Mouse (Mus musculus): ENCODE measurements at regions not wholly inside any gene's neighbourhood (a gene's known extent, or its start where the extent isn't known, plus 50 kb on each side); places are given as distances from the start of the nearest gene placed in this dataset.

DNA sequence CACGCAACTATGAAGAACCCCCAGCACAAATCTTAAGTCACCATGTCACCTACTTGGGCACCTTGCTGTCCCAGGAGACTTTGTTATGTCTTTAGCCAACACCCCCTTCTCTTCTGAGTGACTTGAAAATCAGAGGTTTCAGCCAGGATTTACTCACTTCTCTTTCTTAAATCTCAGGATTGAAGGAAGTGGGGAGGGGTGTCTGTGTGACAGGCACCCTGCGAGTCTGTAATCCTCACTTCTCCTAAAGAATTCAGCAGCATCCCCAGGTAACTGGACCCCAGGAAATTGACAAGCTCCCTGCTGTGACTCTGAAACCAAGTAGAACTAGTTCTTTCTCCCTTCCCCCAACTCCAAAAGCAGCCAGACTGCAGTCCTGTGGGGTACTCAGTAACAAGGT lies 421.4 kb downstream of the Atp23 start:
- Histone ChIP-seq H3K4me1 (no peaks in the 10 kb centered on the region), H3K9me3 (peaks cover 22% of the 10 kb centered on the region), H3K27me3 (replicated peaks) (no peaks in the 10 kb centered on the region), H3K36me3 (replicated peaks; ENCODE audit: low read length) (no peaks in the 10 kb centered on the region), H3K4me3 (replicated peaks) (no peak overlapping the region)
- TF ChIP-seq FLI1 (IDR thresholded peaks at IDR 0.05; ENCODE audit: low read length) = no peak
- no peak for TF ChIP-seq GATA1 (IDR thresholded peaks at IDR 0.05; ENCODE audit: borderline replicate concordance, low read length)

DNA sequence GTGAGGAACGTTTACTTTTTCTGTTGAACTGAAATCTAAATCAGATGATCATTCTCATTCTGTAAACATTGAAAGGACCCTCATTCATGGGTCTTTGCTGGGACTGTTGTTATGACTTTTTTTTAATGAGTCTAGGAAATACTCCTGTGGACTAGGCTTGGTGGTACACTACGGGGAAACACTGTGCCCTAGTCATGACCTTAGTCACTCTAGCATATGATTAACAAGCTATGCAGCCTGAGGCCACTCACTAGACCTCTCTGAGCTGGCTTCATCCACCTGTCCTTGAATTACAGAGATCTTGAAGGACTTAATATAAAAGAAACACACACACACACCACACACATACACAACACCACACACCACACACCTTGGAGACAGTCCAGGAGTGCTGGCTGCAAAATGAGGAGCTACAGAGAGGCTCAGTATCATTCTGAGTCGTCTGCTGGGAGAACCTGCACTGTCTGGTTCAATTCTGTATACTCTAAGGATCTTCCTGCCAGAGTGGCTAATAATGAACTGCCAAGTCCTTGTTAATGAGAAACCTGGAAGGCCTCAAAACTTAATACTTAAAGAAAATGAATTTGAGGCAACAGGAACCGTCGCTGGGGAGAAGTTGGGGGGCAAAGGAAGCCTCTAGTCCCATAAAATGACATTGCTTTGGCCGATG lies 428.0 kb downstream of the Atp23 start:
- H3K36me3 ChIP-seq (replicated peaks; ENCODE audit: low read length) = no peaks in the 10 kb centered on the region
- no peak overlapping the region for H3K4me3 ChIP-seq (replicated peaks)
- H3K9me3 ChIP-seq = peaks cover 44% of the 10 kb centered on the region
- no peak for TF ChIP-seq FLI1 (IDR thresholded peaks at IDR 0.05; ENCODE audit: low read length)
- no peak for TF ChIP-seq GATA1 (IDR thresholded peaks at IDR 0.05; ENCODE audit: borderline replicate concordance, low read length)
- no peaks in the 10 kb centered on the region for H3K27me3 ChIP-seq (replicated peaks)
- no peaks in the 10 kb centered on the region; the same call in 1 of the 2 replicates for H3K4me1 ChIP-seq

DNA sequence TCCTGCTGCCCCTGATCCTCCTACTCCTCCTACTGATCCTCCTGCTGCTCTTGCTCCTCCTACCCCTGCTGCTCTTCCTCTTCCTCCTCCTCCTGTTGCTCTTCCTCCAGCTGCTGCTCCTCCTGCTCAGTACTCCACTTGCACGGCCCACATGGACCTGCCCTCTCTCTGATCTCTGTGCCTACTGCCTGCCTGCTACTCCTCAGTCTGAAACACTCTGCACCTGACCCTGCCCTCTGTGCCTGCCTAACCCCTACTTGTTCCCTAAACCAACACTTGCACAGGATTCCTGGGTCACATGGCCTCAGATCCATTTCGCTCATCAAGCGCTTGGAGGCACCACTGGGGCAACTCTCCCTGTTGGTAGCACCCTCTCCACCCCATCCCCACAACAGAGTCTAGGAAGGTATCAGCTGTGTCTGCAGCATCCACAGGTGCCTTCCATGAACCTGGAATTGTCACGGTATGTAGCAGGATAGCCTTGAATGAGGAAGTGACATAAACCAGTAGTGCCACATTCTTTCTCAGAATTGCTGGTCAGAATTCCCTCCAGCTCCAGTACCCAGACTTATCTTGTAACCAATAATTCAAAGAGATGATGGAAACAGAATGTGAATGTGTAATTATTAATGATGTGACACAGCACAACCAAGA lies 430.2 kb downstream of the Atp23 start:
- Histone ChIP-seq H3K27me3 (replicated peaks) (no peaks in the 10 kb centered on the region), H3K4me1 (no peaks in the 10 kb centered on the region; the same call in 1 of the 2 replicates), H3K9me3 (peaks cover 54% of the 10 kb centered on the region), H3K4me3 (replicated peaks) (peak overlapping the region; percentile 74), H3K36me3 (replicated peaks; ENCODE audit: low read length) (no peaks in the 10 kb centered on the region)
- TF ChIP-seq GATA1 (IDR thresholded peaks at IDR 0.05; ENCODE audit: borderline replicate concordance, low read length) = no peak
- no peak for TF ChIP-seq FLI1 (IDR thresholded peaks at IDR 0.05; ENCODE audit: low read length)

DNA sequence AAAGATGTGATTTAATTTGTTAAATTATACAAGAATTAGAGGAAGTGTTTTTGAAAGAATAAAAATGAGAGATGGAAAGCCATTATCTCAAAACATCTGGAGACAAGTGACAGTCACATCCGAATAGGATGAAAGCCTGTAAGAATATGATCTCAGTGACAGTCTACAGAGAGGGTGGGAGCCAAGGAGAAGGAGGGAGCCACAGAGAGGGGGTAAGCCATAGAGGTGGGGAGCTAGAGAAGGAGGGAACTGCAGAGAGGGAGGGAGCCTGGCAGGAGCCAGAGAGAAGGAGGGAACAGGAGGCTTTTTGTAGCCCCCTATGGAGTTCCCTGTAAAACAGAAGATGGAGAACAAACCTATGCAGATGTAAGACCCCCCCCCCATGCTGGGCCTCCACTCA lies 438.4 kb downstream of the Atp23 start:
- H3K36me3 ChIP-seq (replicated peaks; ENCODE audit: low read length) = no peaks in the 10 kb centered on the region
- no peak overlapping the region for H3K4me3 ChIP-seq (replicated peaks)
- peaks cover 39% of the 10 kb centered on the region for H3K9me3 ChIP-seq
- no peaks in the 10 kb centered on the region for H3K27me3 ChIP-seq (replicated peaks)
- no peaks in the 10 kb centered on the region for H3K4me1 ChIP-seq
- TF ChIP-seq FLI1 (IDR thresholded peaks at IDR 0.05; ENCODE audit: low read length) = no peak
- no peak for TF ChIP-seq GATA1 (IDR thresholded peaks at IDR 0.05; ENCODE audit: borderline replicate concordance, low read length)

DNA sequence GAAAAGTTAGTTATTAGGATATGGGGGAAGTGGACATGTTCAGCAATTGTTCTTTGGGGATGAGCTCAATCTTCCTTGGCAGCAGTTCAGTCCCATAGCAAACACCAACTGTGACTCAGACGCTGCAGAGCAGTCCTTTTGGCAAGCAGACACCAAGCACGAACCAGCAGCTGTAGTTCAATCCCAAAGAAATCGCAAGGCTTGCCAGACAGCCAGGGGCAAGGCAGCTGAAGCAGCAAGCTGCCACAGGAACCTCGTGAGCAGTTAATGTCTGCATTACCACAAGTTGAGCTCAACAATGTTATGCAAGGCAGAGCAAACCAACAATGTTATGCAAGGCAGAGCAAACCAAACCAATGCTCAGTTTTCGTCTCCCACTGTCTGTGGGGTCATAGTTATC lies 442.6 kb downstream of the Atp23 start:
- TF ChIP-seq GATA1 (IDR thresholded peaks at IDR 0.05; ENCODE audit: borderline replicate concordance, low read length) = no peak
- no peak for TF ChIP-seq FLI1 (IDR thresholded peaks at IDR 0.05; ENCODE audit: low read length)
- Histone ChIP-seq H3K27me3 (replicated peaks) (no peaks in the 10 kb centered on the region), H3K36me3 (replicated peaks; ENCODE audit: low read length) (no peaks in the 10 kb centered on the region), H3K9me3 (peaks cover 48% of the 10 kb centered on the region), H3K4me1 (no peaks in the 10 kb centered on the region), H3K4me3 (replicated peaks) (no peak overlapping the region)

DNA sequence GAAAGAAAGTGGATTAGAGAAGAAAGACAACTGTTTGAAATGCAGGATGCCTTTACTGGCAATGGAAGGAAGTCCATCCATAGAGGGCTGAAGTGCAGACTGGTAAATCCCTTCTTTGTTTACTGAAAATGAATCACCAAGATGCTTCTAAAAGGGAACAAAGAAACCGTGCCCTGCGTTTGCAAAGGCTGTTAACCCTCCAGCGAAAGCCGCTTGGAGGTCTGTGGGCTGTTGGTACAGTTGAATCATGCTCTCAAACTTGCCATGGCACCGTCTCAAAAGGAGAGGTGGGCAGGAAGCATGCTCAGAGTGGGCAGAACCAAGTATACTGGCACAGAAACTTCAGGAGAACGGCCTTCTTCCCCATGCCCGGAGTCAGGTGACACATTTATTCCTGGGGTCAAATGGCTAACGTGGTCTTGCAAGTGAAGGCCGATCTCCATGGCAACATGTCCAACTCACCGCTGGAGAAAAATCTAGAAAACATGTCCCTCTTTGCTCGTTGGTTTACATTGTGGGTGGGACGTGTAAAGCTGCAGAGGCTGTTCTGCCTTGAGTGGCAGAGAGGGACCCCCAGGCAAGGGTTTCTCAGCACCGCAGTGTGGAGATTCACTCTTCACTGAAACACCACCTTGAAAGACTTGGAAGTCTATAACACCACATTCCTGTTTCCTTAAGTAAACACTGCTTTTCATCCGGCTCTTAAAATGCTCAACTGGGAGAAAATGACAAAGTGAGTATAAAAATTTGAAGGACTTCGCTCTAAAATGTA lies 448.2 kb downstream of the Atp23 start:
- Histone ChIP-seq H3K4me1 (no peaks in the 10 kb centered on the region), H3K9me3 (peaks cover 34% of the 10 kb centered on the region), H3K4me3 (replicated peaks) (no peak overlapping the region), H3K27me3 (replicated peaks) (no peaks in the 10 kb centered on the region), H3K36me3 (replicated peaks; ENCODE audit: low read length) (no peaks in the 10 kb centered on the region)
- no peak for TF ChIP-seq GATA1 (IDR thresholded peaks at IDR 0.05; ENCODE audit: borderline replicate concordance, low read length)
- TF ChIP-seq FLI1 (IDR thresholded peaks at IDR 0.05; ENCODE audit: low read length) = no peak

DNA sequence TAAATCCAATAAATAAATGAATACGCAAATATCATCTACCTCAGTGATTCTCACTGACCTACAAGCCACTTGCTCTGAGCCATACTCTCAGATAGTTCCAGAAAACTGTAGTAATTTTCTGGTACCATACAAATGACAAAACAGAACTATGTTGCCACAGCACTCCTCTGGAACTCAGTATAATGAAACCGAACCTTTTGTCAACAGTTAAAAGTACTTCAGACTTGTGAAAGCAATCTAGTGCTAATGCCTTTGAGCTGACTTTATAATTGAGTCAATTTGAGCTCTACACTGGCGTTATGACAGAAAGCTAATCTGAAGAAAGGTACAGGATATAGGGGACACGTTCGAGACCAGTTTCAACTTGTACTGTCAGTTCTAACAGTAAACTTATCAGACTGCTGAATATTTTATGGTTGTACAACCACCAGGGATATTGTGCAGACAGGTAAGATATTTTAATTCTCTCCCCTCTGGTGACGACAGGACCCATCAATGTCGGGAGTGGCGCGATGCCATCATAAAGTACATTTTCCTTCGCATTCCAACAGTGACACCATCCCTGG lies 449.0 kb downstream of the Atp23 start:
- Histone ChIP-seq H3K9me3 (peaks cover 33% of the 10 kb centered on the region), H3K4me1 (no peaks in the 10 kb centered on the region), H3K36me3 (replicated peaks; ENCODE audit: low read length) (no peaks in the 10 kb centered on the region), H3K27me3 (replicated peaks) (no peaks in the 10 kb centered on the region), H3K4me3 (replicated peaks) (no peak overlapping the region)
- TF ChIP-seq GATA1 (IDR thresholded peaks at IDR 0.05; ENCODE audit: borderline replicate concordance, low read length) = no peak
- TF ChIP-seq FLI1 (IDR thresholded peaks at IDR 0.05; ENCODE audit: low read length) = no peak

DNA sequence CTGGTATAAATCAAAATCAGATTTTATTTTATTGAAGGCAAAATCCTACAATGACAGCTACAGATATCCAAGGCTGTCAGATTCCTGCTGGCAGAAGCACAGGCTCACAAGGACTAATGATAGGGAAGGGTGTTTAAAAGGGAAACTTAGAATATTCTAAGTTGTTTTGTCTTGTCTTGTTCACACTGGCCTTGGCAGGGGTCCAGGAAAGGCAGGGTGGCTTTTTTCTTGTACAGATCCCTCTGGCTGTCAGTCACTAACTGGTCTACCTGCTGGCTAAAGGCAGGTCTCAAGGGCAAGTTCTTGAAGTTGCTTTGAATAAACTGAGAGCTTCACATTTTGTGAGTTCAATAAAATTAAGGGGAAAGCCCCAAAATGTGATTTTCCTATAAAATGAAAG lies 465.3 kb downstream of the Lrig3 start:
- no peak for TF ChIP-seq FLI1 (IDR thresholded peaks at IDR 0.05; ENCODE audit: low read length)
- TF ChIP-seq GATA1 (IDR thresholded peaks at IDR 0.05; ENCODE audit: borderline replicate concordance, low read length) = no peak
- Histone ChIP-seq H3K36me3 (replicated peaks; ENCODE audit: low read length) (no peaks in the 10 kb centered on the region), H3K9me3 (peaks cover 54% of the 10 kb centered on the region), H3K4me1 (no peaks in the 10 kb centered on the region), H3K27me3 (replicated peaks) (no peaks in the 10 kb centered on the region), H3K4me3 (replicated peaks) (no peak overlapping the region)

DNA sequence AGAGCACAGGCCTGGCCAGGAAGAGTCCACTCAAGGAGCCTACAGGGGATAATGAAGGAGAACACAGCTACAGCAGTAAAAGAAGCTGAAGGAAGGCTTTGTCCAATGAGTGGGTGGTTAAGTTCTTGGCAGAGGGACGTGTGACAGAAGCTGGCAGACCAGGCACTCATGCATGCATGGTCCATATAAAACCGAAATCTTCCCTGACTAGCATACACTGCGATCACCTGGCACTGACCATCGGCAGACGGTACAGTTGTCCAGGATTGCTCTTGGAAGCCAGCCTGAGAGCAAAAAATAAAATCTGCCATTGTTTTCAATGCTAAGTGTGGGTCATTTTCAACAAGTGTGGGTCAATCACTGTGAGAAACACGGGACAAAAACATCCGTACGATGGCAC lies 464.4 kb downstream of the Lrig3 start:
- H3K9me3 ChIP-seq = peaks cover 51% of the 10 kb centered on the region
- no peaks in the 10 kb centered on the region for H3K4me1 ChIP-seq
- H3K4me3 ChIP-seq (replicated peaks) = no peak overlapping the region
- H3K27me3 ChIP-seq (replicated peaks) = no peaks in the 10 kb centered on the region
- H3K36me3 ChIP-seq (replicated peaks; ENCODE audit: low read length) = no peaks in the 10 kb centered on the region
- TF ChIP-seq FLI1 (IDR thresholded peaks at IDR 0.05; ENCODE audit: low read length) = no peak
- TF ChIP-seq GATA1 (IDR thresholded peaks at IDR 0.05; ENCODE audit: borderline replicate concordance, low read length) = no peak

Measured in megakaryocyte, embryonic 14.5 days (primary cell).